Mouse (Mus musculus) E14TG2a.4 (cell line): ENCODE data around the gene Ankrd26.

Source experiments
- CTCF ChIP-seq: conservative IDR thresholded peaks from 2 replicates; pipeline ENCODE4 v1.5.1; 2014; ENCODE audit warnings: low read length
- NANOG ChIP-seq: IDR thresholded peaks from 2 replicates; pipeline ENCODE4 v1.6.1; 2014; ENCODE audit warnings: borderline replicate concordance, low read length, mixed read lengths

- TF ChIP-seq CTCF: no peak
- TF ChIP-seq NANOG: no peak
Observed at GRCm38 (mm10) chr6:118520668-118521067, 41.4 kb downstream of the Ankrd26 start.
